ENCODE assay signal across 8 mouse cellular contexts in the genomic region with DNA sequence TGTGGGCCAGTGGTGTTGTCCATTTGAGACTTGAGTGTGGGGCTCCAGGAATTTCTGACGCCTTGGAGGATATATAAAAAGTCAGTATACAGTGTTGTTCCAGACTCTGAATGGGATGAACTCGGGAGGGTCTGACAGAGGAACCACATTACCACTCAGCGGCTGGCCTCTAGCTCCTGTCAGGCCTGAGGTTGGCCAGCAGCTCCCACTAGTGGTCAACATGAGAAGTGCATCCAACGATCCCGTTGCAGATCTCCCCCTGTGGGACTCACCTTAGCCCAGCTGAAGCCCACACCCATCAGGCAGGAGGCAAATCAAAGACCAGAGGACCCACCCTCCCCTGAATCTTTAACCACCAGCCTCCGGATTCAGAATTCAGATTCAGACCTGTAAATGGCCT. TPM values are rescaled to one million over a fixed set of nuclear protein-coding genes. Genes with fewer than 3 reads are reported as not detected.
DNase-seq lines count a peak whose midpoint lies in the region; ATAC-seq and TF ChIP-seq lines count a peak whose summit lies in the region.

No protein-coding gene starts in this region.

- no peak overlapping the region for H3K9ac ChIP-seq in kidney, embryonic 14.5 days (ENCODE audit: low read depth, low read length)
- H3K9ac ChIP-seq in liver, adult 2 months (ENCODE audit: low read depth, low read length): no peak overlapping the region

- DNase-seq in B cell, adult 2 months: peak; percentile 55 to 60
- peak; percentile 68 for DNase-seq in adrenal gland, postnatal 25 days
- DNase-seq in embryo, embryonic 9.5 days (ENCODE audit: extremely low spot score): peak; percentile 80
- peak; percentile 47 to 68 for DNase-seq in heart, adult 9 months (ENCODE audit: low spot score in 2 of 2)
- peak; percentile 19 for DNase-seq in liver, adult 2 months (ENCODE audit: extremely low read depth, low read depth, low spot score)
- DNase-seq in natural killer cell, adult 2 months (ENCODE audit: low spot score in 2 of 2): peak; percentile 21 to 37
- DNase-seq in splenic B cell, adult 2 months (ENCODE audit: low read depth, low spot score): peak; percentile 64

- H3K36me3 ChIP-seq in kidney, embryonic 14.5 days (ENCODE audit: control insufficient read depth, insufficient read depth, low read length): no peaks in the 10 kb centered on the region
- H3K36me3 ChIP-seq in liver, adult 2 months (ENCODE audit: control insufficient read depth, insufficient read depth, low read length): no peaks in the 10 kb centered on the region
- no peaks in the 10 kb centered on the region for H3K36me3 ChIP-seq in splenic B cell, adult 2 months (ENCODE audit: control insufficient read depth, insufficient read depth, low read length, poor library complexity, severe bottlenecking)

- H3K4me1 ChIP-seq in kidney, embryonic 14.5 days (ENCODE audit: control insufficient read depth, insufficient read depth, low read length): peaks cover 7% of the 10 kb centered on the region; the same call in 1 of the 2 replicates
- peaks cover 3% of the 10 kb centered on the region for H3K4me1 ChIP-seq in liver, adult 2 months (ENCODE audit: control insufficient read depth, insufficient read depth, low read length)

- H3K4me3 ChIP-seq in kidney, embryonic 14.5 days (ENCODE audit: low read length): no peak overlapping the region
- no peak overlapping the region for H3K4me3 ChIP-seq in liver, adult 2 months (ENCODE audit: insufficient read depth, low read depth, low read length)

- peak; percentile 99 for TF ChIP-seq CTCF in liver, adult 2 months (IDR thresholded peaks at IDR 0.05; ENCODE audit: low read depth, low read length)

- 2% methylated on average over 6 of the region's 6 CpGs for WGBS in kidney, embryonic 14.5 days
- 1% methylated on average over 6 of the region's 6 CpGs for WGBS in liver, adult 2 months

- no peak overlapping the region for H3K4me2 ChIP-seq in kidney, embryonic 14.5 days (replicated peaks; ENCODE audit: low read depth, low read length)

- no peak for TF ChIP-seq POLR2A in liver, adult 2 months (IDR thresholded peaks at IDR 0.05; ENCODE audit: extremely low read depth, insufficient read depth, low read length)

- ATAC-seq in kidney, embryonic 14.5 days (ENCODE audit: low FRiP score, low TSS enrichment): peak; percentile 63

- H3K27ac ChIP-seq in kidney, embryonic 14.5 days (ENCODE audit: low read depth, low read length): no peak overlapping the region
- no peak overlapping the region for H3K27ac ChIP-seq in liver, adult 2 months (replicated peaks; ENCODE audit: insufficient read depth, low read depth, low read length)

- peaks cover 59% of the 10 kb centered on the region for H3K27me3 ChIP-seq in kidney, embryonic 14.5 days (ENCODE audit: control insufficient read depth, insufficient read depth, low read length)
- peaks cover 12% of the 10 kb centered on the region for H3K27me3 ChIP-seq in liver, adult 2 months (ENCODE audit: control insufficient read depth, insufficient read depth, low read length)
- H3K27me3 ChIP-seq in splenic B cell, adult 2 months (ENCODE audit: control insufficient read depth, insufficient read depth, low read length, poor library complexity, severe bottlenecking): no peaks in the 10 kb centered on the region

- no peaks in the 10 kb centered on the region for H3K9me3 ChIP-seq in kidney, embryonic 14.5 days (ENCODE audit: control insufficient read depth, low read length)

- H3K79me2 ChIP-seq in liver, adult 2 months (ENCODE audit: control insufficient read depth, insufficient read depth, low read length): no peaks in the 10 kb centered on the region

RNA-seq across cellular contexts. Expression of gene Scn5a, which starts 1.9 kb away (rescaled TPM):
- total RNA-seq in adrenal gland, postnatal 25 days (2021): 0.06 TPM in 1 of 2 replicates, not detected in the other
- polyA plus RNA-seq in kidney, embryonic 14.5 days (2014; fragmentation: Nextera tagmentation; extraction: Ambion mirVana): 0.03 and 0.27 TPM in 2 replicates
- total RNA-seq in liver, adult 2 months (2014; rRNA removed): under 0.01 TPM in 1 of 2 replicates, not detected in the other
- not detected in 2 replicates for polyA plus RNA-seq in liver, adult 2 months (2012; rRNA removed)

Comparison
In these comparisons a context has a peak if more than half of its experiments do, and no peak if none do; other contexts are left out.
1. DNase-seq: peak in every context shown above with its lines; median percentile 80 in embryo, embryonic 9.5 days; 68 in adrenal gland, postnatal 25 days; 64 in splenic B cell, adult 2 months; 58 in B cell, adult 2 months; 58 in heart, adult 9 months; 29 in natural killer cell, adult 2 months; 19 in liver, adult 2 months.